Mouse (Mus musculus) forebrain, embryonic 15.5 days (tissue): ENCODE results near the gene Adgrb3. TPM values are rescaled to one million over a fixed set of nuclear protein-coding genes. Genes with fewer than 3 reads are reported as not detected.

Experiments used
- ATAC-seq: fragments of 200-750 bp; cut with Nextera tagmentation; replicated peaks from 2 replicates; pipeline ENCODE4 v1.8.0; 2017; ENCODE audit warnings: mild to moderate bottlenecking, moderate TSS enrichment, moderate library complexity
- H3K27ac ChIP-seq: fragments of 300-500 bp; sonication (generic); replicated peaks from 2 replicates; pipeline ENCODE4 v1.5.1; 2015; ENCODE audit warnings: mild to moderate bottlenecking, inconsistent platforms
- H3K27me3 ChIP-seq: fragments of 300-500 bp; sonication (generic); 2 replicates; pipeline ENCODE4 v1.6.1; 2015; ENCODE audit warnings: inconsistent platforms
- H3K36me3 ChIP-seq: fragments of 300-500 bp; sonication (generic); 2 replicates; pipeline ENCODE4 v1.6.1; 2015; ENCODE audit warnings: mild to moderate bottlenecking, inconsistent platforms
- H3K4me1 ChIP-seq: fragments of 300-500 bp; sonication (generic); 2 replicates; pipeline ENCODE4 v1.6.1; 2015; ENCODE audit warnings: inconsistent platforms
- H3K4me2 ChIP-seq: fragments of 300-500 bp; sonication (generic); replicated peaks from 2 replicates; pipeline ENCODE4 v1.6.1; 2015; ENCODE audit warnings: mild to moderate bottlenecking, inconsistent platforms
- H3K4me3 ChIP-seq: fragments of 300-500 bp; sonication (generic); 2 replicates; pipeline ENCODE4 v1.5.1; 2015; ENCODE audit warnings: mild to moderate bottlenecking, inconsistent platforms
- H3K9ac ChIP-seq: fragments of 300-500 bp; sonication (generic); replicated peaks from 2 replicates; pipeline ENCODE4 v1.6.1; 2015; ENCODE audit warnings: mild to moderate bottlenecking, inconsistent platforms
- H3K9me3 ChIP-seq: fragments of 300-500 bp; sonication (generic); 2 replicates; pipeline ENCODE4 v1.6.1; 2016; ENCODE audit warnings: inconsistent platforms
- WGBS: fragments of 180-500 bp; shearing (Covaris S2); methylation state at CpG from one replicate; pipeline ENCODE4 v1.1.7; 2015; ENCODE audit warnings: mixed read lengths; 5-methylcytosine and 5-hydroxymethylcytosine counted together
- polyA plus RNA-seq: library from polyadenylated mRNA; unstranded; fragments of >200 nt; fragmentation: Nextera tagmentation; extraction: Ambion mirVana; gene quantifications from 2 replicates; pipeline ENCODE4 v1.2.1, GENCODE M21; 2015

Gene Adgrb3
- polyA plus RNA-seq, 1 experiment from 2014 or later, result 45.9 TPM

DNA sequence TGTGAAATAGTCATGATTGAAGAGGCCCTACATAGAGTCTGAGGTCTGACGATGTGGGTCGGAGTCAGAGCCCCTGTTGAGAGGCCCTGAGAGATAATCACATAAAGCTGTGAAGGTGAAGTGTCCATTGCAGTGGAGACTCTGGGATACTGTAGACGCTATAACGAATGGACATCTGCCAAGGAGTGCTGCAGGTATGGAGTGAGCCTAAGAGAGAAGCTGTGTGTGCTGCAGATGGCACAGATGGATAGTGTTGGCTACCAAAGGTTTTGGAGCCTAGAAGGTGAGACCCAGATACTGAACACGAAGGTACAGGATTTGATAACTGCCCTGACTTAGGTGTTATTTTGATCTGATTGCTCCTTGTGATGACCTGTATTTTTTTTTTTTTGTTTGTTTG is 474.0 kb downstream of the Adgrb3 start:
- no peak overlapping the region for H3K27ac ChIP-seq
- H3K4me1 ChIP-seq, result no peaks in the 10 kb centered on the region
- no peak overlapping the region for H3K4me2 ChIP-seq
- ATAC-seq, result no peak
- H3K9ac ChIP-seq, result no peak overlapping the region
- no peaks in the 10 kb centered on the region for H3K27me3 ChIP-seq
- 96% methylated on average over 5 of the region's 5 CpGs for WGBS
- H3K36me3 ChIP-seq, result no peaks in the 10 kb centered on the region
- H3K4me3 ChIP-seq, result no peak overlapping the region
- H3K9me3 ChIP-seq, result no peaks in the 10 kb centered on the region

- H3K4me1 ChIP-seq, result no peaks in the 10 kb centered on the region
- H3K4me3 ChIP-seq, result no peak overlapping the region
- no peaks in the 10 kb centered on the region for H3K36me3 ChIP-seq
- no peak overlapping the region for H3K9ac ChIP-seq
- H3K27ac ChIP-seq, result no peak overlapping the region
- no peaks in the 10 kb centered on the region for H3K27me3 ChIP-seq
- H3K4me2 ChIP-seq, result no peak overlapping the region
- H3K9me3 ChIP-seq, result no peaks in the 10 kb centered on the region
- no peak for ATAC-seq
Measured at GRCm38 (mm10) chr1:25344876-25345275, 484.6 kb downstream of the Adgrb3 start.

DNA sequence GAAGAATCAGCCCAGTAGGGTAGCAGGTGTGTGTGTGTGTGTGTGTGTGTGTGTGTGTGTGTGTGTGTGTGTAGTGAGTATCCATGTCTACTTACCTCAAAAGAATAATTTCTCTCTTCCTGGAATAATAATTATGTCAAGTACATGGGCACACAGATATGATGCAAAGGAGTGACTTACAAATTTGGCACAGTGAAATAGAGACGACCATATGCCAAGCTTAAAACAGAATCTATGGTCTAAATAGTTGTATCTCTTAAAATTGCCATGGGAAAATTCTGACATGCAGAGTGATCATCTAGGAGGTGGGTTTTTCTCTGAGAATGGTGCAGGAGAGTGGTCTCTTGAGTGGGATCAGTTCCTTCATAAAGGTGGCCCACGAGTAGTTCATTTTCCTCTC is 504.1 kb downstream of the Adgrb3 start:
- WGBS, result 93% methylated on average over 2 of the region's 2 CpGs

DNA sequence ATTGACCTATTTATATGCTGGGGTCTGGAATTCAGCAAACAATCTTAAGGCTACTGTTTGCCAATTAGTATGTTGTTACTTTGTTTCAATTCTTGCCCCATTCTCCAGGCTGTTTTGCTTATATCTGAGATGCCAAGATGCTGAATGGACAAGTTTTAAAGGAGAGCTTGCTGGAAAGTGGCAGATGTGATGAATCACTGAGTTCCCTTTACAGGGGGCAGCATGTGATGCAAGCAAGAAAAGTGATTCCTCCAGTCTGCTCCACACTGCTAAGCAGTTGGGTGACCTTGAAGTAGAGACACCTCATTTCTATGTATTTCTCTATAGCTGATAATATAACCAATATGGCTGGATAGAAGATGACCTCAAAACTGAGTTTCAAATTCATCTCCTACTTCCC is 512.4 kb downstream of the Adgrb3 start:
- no peak for ATAC-seq
- H3K9me3 ChIP-seq, result no peaks in the 10 kb centered on the region
- no peak overlapping the region for H3K9ac ChIP-seq
- no peaks in the 10 kb centered on the region for H3K4me1 ChIP-seq
- no peaks in the 10 kb centered on the region for H3K36me3 ChIP-seq
- H3K4me3 ChIP-seq, result no peak overlapping the region
- no peak overlapping the region for H3K4me2 ChIP-seq
- no peaks in the 10 kb centered on the region for H3K27me3 ChIP-seq
- H3K27ac ChIP-seq, result no peak overlapping the region

More for the DNA sequence above, 504.1 kb downstream of the Adgrb3 start:
- Histone ChIP-seq H3K4me2 (no peak overlapping the region), H3K9ac (no peak overlapping the region), H3K36me3 (no peaks in the 10 kb centered on the region), H3K27me3 (no peaks in the 10 kb centered on the region), H3K4me1 (no peaks in the 10 kb centered on the region), H3K27ac (no peak overlapping the region), H3K4me3 (no peak overlapping the region), H3K9me3 (no peaks in the 10 kb centered on the region)
- ATAC-seq, result no peak

DNA sequence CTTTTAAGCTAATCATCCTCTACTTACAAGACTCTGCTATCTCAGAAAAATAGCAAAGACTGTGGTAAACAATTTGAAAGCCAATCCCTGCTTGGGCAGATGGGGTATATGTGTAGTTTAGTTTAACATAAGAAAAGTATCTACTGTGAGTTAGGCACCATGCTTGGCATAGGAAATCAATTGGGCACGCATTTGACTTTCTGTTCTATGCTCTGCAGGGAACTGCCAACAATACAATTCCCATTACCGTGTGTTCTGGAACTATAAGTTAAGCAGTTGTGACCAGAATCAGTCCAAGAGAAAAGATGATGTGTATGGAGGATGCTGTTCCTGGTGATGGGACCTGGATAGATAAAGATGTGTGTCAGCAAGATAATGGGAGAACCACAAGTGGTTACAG is 517.2 kb downstream of the Adgrb3 start:
- 77% methylated on average over 2 of the region's 2 CpGs for WGBS
- no peaks in the 10 kb centered on the region for H3K4me1 ChIP-seq
- no peaks in the 10 kb centered on the region for H3K27me3 ChIP-seq
- H3K9ac ChIP-seq, result no peak overlapping the region
- no peak for ATAC-seq
- no peaks in the 10 kb centered on the region for H3K9me3 ChIP-seq
- no peak overlapping the region for H3K4me2 ChIP-seq
- no peak overlapping the region for H3K4me3 ChIP-seq
- no peaks in the 10 kb centered on the region for H3K36me3 ChIP-seq
- no peak overlapping the region for H3K27ac ChIP-seq

DNA sequence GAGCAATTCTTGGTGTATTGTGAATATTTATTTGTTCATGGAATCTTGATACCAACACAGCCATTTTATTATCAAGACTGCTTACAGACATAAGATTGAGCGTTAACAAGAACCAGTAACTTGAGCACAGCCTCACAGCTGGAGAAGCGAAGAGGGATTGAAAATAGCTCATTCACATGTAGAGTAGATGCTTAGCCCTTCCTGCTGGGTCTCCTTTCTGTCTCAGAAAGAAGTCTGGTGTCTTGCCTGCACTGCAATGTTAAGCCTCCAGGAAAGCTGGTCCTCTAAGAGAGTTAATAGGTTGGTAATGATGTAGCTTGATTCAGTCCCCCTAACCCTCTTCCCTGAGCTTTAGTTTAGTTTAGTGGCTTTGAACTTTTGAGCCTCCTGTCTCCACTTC is 519.4 kb downstream of the Adgrb3 start:
- no peaks in the 10 kb centered on the region for H3K27me3 ChIP-seq

DNA sequence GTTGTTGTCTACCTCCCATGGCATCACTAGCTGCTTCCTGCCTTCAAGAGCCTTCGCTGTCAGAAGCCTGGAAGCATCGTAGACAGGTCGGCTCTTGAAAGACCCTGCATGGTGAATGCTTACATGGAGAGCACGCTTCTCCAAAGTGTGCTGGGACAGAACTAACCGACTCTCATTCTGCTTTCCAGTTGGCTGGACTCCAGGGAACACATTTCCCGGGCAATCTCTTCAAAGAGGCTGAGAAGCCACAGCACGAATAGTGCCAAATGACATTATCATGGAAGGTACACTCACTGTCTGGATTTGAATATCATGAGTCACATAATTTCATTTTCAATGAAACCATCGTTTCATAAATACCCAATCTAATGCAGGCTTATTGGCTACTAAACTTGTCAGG is 548.0 kb downstream of the Adgrb3 start:
- Histone ChIP-seq H3K4me1 (no peaks in the 10 kb centered on the region), H3K4me2 (no peak overlapping the region), H3K27ac (no peak overlapping the region), H3K36me3 (no peaks in the 10 kb centered on the region), H3K27me3 (no peaks in the 10 kb centered on the region), H3K9ac (no peak overlapping the region), H3K9me3 (no peaks in the 10 kb centered on the region), H3K4me3 (no peak overlapping the region)
- no peak for ATAC-seq
- WGBS, result 66% methylated on average over 8 of the region's 8 CpGs

More for the DNA sequence above, 519.4 kb downstream of the Adgrb3 start:
- Histone ChIP-seq H3K4me1 (no peaks in the 10 kb centered on the region), H3K9ac (no peak overlapping the region), H3K27ac (no peak overlapping the region), H3K36me3 (no peaks in the 10 kb centered on the region), H3K4me2 (no peak overlapping the region), H3K9me3 (no peaks in the 10 kb centered on the region), H3K4me3 (no peak overlapping the region)
- ATAC-seq, result no peak
- whole genome bisulfite sequencing, result 13% methylated on average over 2 of the region's 2 CpGs

DNA sequence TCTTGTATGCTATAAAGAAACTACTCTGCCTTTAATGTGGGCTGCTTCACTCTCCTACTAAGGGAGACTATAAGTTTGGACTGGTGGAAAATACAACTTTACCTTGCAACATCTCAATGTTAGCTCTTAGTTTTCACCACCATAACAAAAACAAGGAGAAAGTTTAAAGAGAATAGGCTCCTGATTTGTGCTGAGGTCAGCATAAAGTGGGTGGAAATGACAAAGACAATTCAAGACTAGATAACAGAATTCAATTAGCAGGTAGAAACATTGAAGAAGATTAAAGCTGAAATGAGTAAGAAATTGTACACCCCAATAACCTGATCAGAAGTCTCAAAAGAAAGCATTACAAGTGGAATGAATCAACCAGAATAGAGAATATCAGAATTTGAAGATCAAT is 578.9 kb downstream of the Adgrb3 start:
- no peak for ATAC-seq

GRCm38 (mm10) chr1:25242436-25242835 is 587.1 kb downstream of the Adgrb3 start:
- Histone ChIP-seq H3K4me3 (no peak overlapping the region), H3K27ac (no peak overlapping the region), H3K4me1 (no peaks in the 10 kb centered on the region), H3K27me3 (no peaks in the 10 kb centered on the region), H3K4me2 (no peak overlapping the region), H3K36me3 (no peaks in the 10 kb centered on the region), H3K9ac (no peak overlapping the region), H3K9me3 (no peaks in the 10 kb centered on the region)
- ATAC-seq, result no peak
- WGBS, result 43% methylated on average over 6 of the region's 6 CpGs

More for the DNA sequence above, 578.9 kb downstream of the Adgrb3 start:
- H3K27me3 ChIP-seq, result no peaks in the 10 kb centered on the region
- H3K4me2 ChIP-seq, result no peak overlapping the region
- H3K4me1 ChIP-seq, result no peaks in the 10 kb centered on the region
- H3K9ac ChIP-seq, result no peak overlapping the region
- H3K36me3 ChIP-seq, result no peaks in the 10 kb centered on the region
- no peaks in the 10 kb centered on the region for H3K9me3 ChIP-seq
- H3K27ac ChIP-seq, result no peak overlapping the region
- no peak overlapping the region for H3K4me3 ChIP-seq

DNA sequence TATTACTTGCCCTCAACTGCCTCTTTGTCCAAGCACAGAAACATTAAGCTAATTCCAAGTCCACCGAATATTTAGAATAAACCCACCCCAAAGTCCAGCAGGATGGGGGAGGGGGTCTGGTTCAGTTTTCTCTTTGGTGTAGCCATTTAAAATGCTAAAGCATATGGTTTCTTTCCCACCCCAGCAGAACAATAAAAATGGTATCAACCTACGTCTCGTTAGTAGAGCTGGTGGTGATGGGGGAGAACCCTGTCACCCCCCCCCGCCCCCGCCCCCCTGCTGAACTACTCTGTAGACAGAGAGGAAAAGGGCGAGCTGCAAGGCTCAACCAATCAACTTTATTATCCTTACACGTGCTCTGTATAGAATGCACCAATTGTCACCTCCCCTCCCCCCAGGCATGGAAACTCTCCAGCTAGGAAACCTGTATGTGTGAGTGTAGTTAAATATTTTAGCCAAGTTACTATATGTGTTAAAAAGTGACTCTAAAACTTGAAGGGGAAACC is 600.2 kb downstream of the Adgrb3 start:
- no peaks in the 10 kb centered on the region for H3K36me3 ChIP-seq
- peaks cover 14% of the 10 kb centered on the region for H3K4me1 ChIP-seq
- H3K9ac ChIP-seq, result peak overlapping the region; percentile 76
- no peaks in the 10 kb centered on the region for H3K27me3 ChIP-seq
- H3K9me3 ChIP-seq, result no peaks in the 10 kb centered on the region
- H3K4me3 ChIP-seq, result peak overlapping the region; percentile 53
- 3% methylated on average over 7 of the region's 7 CpGs for WGBS
- ATAC-seq, result peak; percentile 82
- H3K4me2 ChIP-seq, result peak overlapping the region; percentile 51
- peak overlapping the region; percentile 95 for H3K27ac ChIP-seq

DNA sequence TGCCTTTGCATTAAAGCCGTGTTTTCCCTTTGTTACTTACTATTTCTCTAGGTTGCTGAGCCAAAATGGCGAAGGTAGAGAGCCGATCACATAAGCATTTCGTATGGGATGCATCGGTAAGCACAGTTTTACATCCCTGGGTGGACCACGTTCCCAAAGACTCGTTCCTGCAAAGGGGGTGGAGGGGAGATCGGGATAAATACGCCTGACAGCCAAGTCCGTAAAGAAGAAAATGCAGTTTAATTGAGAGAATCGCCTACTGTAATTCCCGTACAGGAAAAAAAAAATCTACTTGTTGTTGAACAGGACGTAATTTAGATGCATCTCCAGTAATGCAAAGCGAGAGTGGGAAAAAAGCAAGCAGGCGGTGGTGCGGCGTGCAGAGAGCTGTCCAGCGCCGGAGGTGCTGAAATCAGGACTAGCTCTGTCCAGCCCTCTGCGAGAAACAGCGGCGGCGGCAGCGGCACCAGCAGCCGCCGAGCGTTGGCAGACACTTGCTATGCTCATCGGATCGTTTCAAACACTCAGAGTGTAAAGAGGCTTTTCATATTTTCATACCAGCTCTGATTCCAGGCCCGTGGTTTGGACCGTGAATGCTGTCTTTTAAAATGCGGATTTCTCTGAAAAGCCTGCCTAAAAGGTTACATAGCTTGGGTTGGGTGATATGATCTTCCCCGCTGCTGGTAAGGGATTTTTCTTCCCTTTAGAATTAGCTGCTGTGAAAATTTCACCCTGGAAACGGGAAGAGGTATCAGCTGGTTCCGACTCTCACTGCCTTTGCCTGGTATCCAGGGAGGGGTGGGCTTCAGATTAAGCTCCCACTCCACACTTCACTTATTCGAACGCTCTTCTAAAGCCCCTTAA is 600.9 kb downstream of the Adgrb3 start:
- Histone ChIP-seq H3K36me3 (no peaks in the 10 kb centered on the region), H3K4me1 (peaks cover 14% of the 10 kb centered on the region), H3K4me3 (peak overlapping the region; percentile 53), H3K4me2 (peak overlapping the region; percentile 51), H3K27me3 (no peaks in the 10 kb centered on the region), H3K9ac (peak overlapping the region; percentile 76), H3K9me3 (no peaks in the 10 kb centered on the region), H3K27ac (peak overlapping the region; percentile 95)
- WGBS, result 2% methylated on average over 37 of the region's 37 CpGs
- peak; percentile 89 for ATAC-seq

- 44% methylated on average over 3 of the region's 3 CpGs for WGBS
- Histone ChIP-seq H3K27me3 (no peaks in the 10 kb centered on the region), H3K4me3 (peak overlapping the region; percentile 53), H3K36me3 (no peaks in the 10 kb centered on the region), H3K9me3 (no peaks in the 10 kb centered on the region), H3K4me1 (peaks cover 14% of the 10 kb centered on the region), H3K27ac (peak overlapping the region; percentile 95), H3K4me2 (peak overlapping the region; percentile 51), H3K9ac (peak overlapping the region; percentile 76)
- no peak for ATAC-seq
Measured at GRCm38 (mm10) chr1:25227880-25228279, 601.6 kb downstream of the Adgrb3 start.

- H3K27ac ChIP-seq, result no peak overlapping the region
- no peaks in the 10 kb centered on the region for H3K36me3 ChIP-seq
- no peaks in the 10 kb centered on the region for H3K9me3 ChIP-seq
- WGBS, result 33% methylated on average over 5 of the region's 5 CpGs
- 0 out of 2 replicates have a peak, but pooled peaks have one; percentile 66 for ATAC-seq
- no peak overlapping the region for H3K4me3 ChIP-seq
- no peaks in the 10 kb centered on the region for H3K27me3 ChIP-seq
- no peak overlapping the region for H3K9ac ChIP-seq
- 0 out of 2 replicates have a peak, but pooled peaks cover 4% of the 10 kb centered on the region for H3K4me1 ChIP-seq
- no peak overlapping the region for H3K4me2 ChIP-seq
Measured at GRCm38 (mm10) chr1:25204636-25205035, 624.9 kb downstream of the Adgrb3 start.
